Mouse (Mus musculus): Measurements from ENCODE around the gene 3830406C13Rik. TPM values are rescaled to one million over a fixed set of nuclear protein-coding genes. Genes with fewer than 3 reads are reported as not detected.
"Not testable (repeated sequence)": the region's sequence is repeated elsewhere in the genome, so short reads cannot be mapped to it uniquely, and the experiment has no call there.

3830406C13Rik gene
- total RNA-seq (2022), result 10 to 100 TPM; 10.1 to 14.9 (median 12.6) TPM

GRCm38 (mm10) chr14:12284141-12284912 lies at the start of gene 3830406C13Rik:
Gene 3830406C13Rik (plus strand): TSS chr14:12284173.
- DNase-seq (ENCODE audit: low spot score in 2 of 2), result peak; percentile 69 to 72

GRCm38 (mm10) chr14:12243726-12244125 lies 40.2 kb upstream of the 3830406C13Rik start:
- no peak for DNase-seq (ENCODE audit: low spot score in 2 of 2)

- DNase-seq (ENCODE audit: low spot score in 2 of 2), result no peak
Observed at GRCm38 (mm10) chr14:12276031-12276430, 7.9 kb upstream of the 3830406C13Rik start.

- no peak for DNase-seq (ENCODE audit: low spot score in 2 of 2)
Observed at GRCm38 (mm10) chr14:12283641-12284040, 332 bp upstream of the 3830406C13Rik start, which contains the start of gene Gm49355. Gene Gm49355 (plus strand): TSS chr14:12283976.

GRCm38 (mm10) chr14:12289747-12290146 lies 5.8 kb downstream of the 3830406C13Rik start:
- not testable (repeated sequence) for DNase-seq (ENCODE audit: low spot score in 2 of 2)

- DNase-seq (ENCODE audit: low spot score in 2 of 2), result no peak
Observed at GRCm38 (mm10) chr14:12296391-12296790, 12.4 kb downstream of the 3830406C13Rik start.

- DNase-seq (ENCODE audit: low spot score in 2 of 2), result no peak
Observed at GRCm38 (mm10) chr14:12299171-12299570, 15.2 kb downstream of the 3830406C13Rik start.

- no peak for DNase-seq (ENCODE audit: low spot score in 2 of 2)
Observed at GRCm38 (mm10) chr14:12299654-12300053, 15.7 kb downstream of the 3830406C13Rik start.

- DNase-seq (ENCODE audit: low spot score in 2 of 2), result no peak
Observed at GRCm38 (mm10) chr14:12300275-12300674, 16.3 kb downstream of the 3830406C13Rik start.

GRCm38 (mm10) chr14:12300677-12301076 lies 16.7 kb downstream of the 3830406C13Rik start:
- DNase-seq (ENCODE audit: low spot score in 2 of 2), result no peak

GRCm38 (mm10) chr14:12303106-12303505 lies 19.1 kb downstream of the 3830406C13Rik start:
- no peak for DNase-seq (ENCODE audit: low spot score in 2 of 2)

- no peak for DNase-seq (ENCODE audit: low spot score in 2 of 2)
Observed at GRCm38 (mm10) chr14:12333622-12334021, 49.6 kb downstream of the 3830406C13Rik start.

GRCm38 (mm10) chr14:12334925-12335324 lies 51.0 kb downstream of the 3830406C13Rik start:
- no peak for DNase-seq (ENCODE audit: low spot score in 2 of 2)

- no peak for DNase-seq (ENCODE audit: low spot score in 2 of 2)
Observed at GRCm38 (mm10) chr14:12337421-12337997, 53.5 kb downstream of the 3830406C13Rik start.

GRCm38 (mm10) chr14:12337998-12338809 lies 54.2 kb downstream of the 3830406C13Rik start:
- no peak for DNase-seq (ENCODE audit: low spot score in 2 of 2)

GRCm38 (mm10) chr14:12338811-12339565 lies 55.0 kb downstream of the 3830406C13Rik start:
- DNase-seq (ENCODE audit: low spot score in 2 of 2), result no peak

GRCm38 (mm10) chr14:12340238-12341074 lies 56.5 kb downstream of the 3830406C13Rik start:
- no peak for DNase-seq (ENCODE audit: low spot score in 2 of 2)

GRCm38 (mm10) chr14:12341075-12341788 lies 57.3 kb downstream of the 3830406C13Rik start:
- DNase-seq (ENCODE audit: low spot score in 2 of 2), result no peak

GRCm38 (mm10) chr14:12341789-12342457 lies 58.0 kb downstream of the 3830406C13Rik start:
- DNase-seq (ENCODE audit: low spot score in 2 of 2), result no peak
